ENCODE assay signal across 35 mouse cellular contexts in genomic region chr4:154125202-154125601, GRCm38 (mm10). TPM values are rescaled to one million over a fixed set of nuclear protein-coding genes. Genes with fewer than 3 reads are reported as not detected.
"Had no signal": no experiment of that assay in that cellular context is flagged by ENCODE, and none has a peak within 500 bp of the region (broad histone marks: within the 10 kb centered on the region; RNA-seq: fewer than 3 reads in every experiment).

No protein-coding gene starts in this region.

- H3K9ac ChIP-seq: limb, embryonic 12.5 days; limb, embryonic 13.5 days; limb, embryonic 15.5 days; liver, embryonic 12.5 days; liver, embryonic 13.5 days; liver, embryonic 14.5 days; liver, embryonic 15.5 days; liver, postnatal 0 days; lung, embryonic 14.5 days; lung, embryonic 15.5 days; midbrain, embryonic 12.5 days; midbrain, embryonic 13.5 days; midbrain, embryonic 15.5 days; neural tube, embryonic 12.5 days had no signal

- H3K36me3 ChIP-seq: limb, embryonic 10.5 days; limb, embryonic 12.5 days; limb, embryonic 13.5 days; limb, embryonic 15.5 days; liver, embryonic 12.5 days; liver, embryonic 13.5 days; liver, embryonic 15.5 days; lung, embryonic 15.5 days; midbrain, embryonic 10.5 days; midbrain, embryonic 12.5 days; midbrain, embryonic 13.5 days; midbrain, embryonic 15.5 days; neural tube, embryonic 12.5 days had no signal

- H3K9me3 ChIP-seq: limb, embryonic 10.5 days; limb, embryonic 12.5 days; limb, embryonic 13.5 days; limb, embryonic 15.5 days; liver, embryonic 12.5 days; liver, embryonic 13.5 days; liver, embryonic 15.5 days; lung, embryonic 15.5 days; megakaryocyte, embryonic 14.5 days; midbrain, embryonic 10.5 days; midbrain, embryonic 12.5 days; midbrain, embryonic 13.5 days; midbrain, embryonic 15.5 days; neural tube, embryonic 12.5 days had no signal

- H3K4me2 ChIP-seq: limb, embryonic 12.5 days; limb, embryonic 13.5 days; limb, embryonic 15.5 days; liver, embryonic 11.5 days; liver, embryonic 12.5 days; liver, embryonic 13.5 days; liver, embryonic 15.5 days; lung, embryonic 14.5 days; lung, embryonic 15.5 days; midbrain, embryonic 11.5 days; midbrain, embryonic 12.5 days; midbrain, embryonic 13.5 days; midbrain, embryonic 15.5 days; neural tube, embryonic 12.5 days had no signal

- H3K4me3 ChIP-seq: limb, embryonic 10.5 days; limb, embryonic 12.5 days; limb, embryonic 13.5 days; limb, embryonic 15.5 days; liver, embryonic 12.5 days; liver, embryonic 13.5 days; liver, embryonic 15.5 days; lung, embryonic 15.5 days; megakaryocyte, embryonic 14.5 days; midbrain, embryonic 10.5 days; midbrain, embryonic 12.5 days; midbrain, embryonic 13.5 days; midbrain, embryonic 15.5 days; myocyte; neural tube, embryonic 12.5 days had no signal

- H3K27me3 ChIP-seq: lung, embryonic 15.5 days; midbrain, embryonic 15.5 days had no signal

- H3K4me1 ChIP-seq: limb, embryonic 10.5 days; limb, embryonic 12.5 days; limb, embryonic 13.5 days; limb, embryonic 15.5 days; lung, embryonic 15.5 days; midbrain, embryonic 10.5 days; midbrain, embryonic 12.5 days; midbrain, embryonic 13.5 days; midbrain, embryonic 15.5 days; neural tube, embryonic 12.5 days had no signal

- DNase-seq: left cerebral cortex, postnatal 4 days; liver; liver, embryonic 13.5 days; liver, postnatal 0 days; lung, adult 18-20 months; lung, adult 2 months; lung, embryonic 14.5 days; lung, postnatal 10 days; lung, postnatal 14 days; lung, postnatal 36 days; lung, postnatal 4 days; midbrain, embryonic 14.5 days had no signal

- H3K27ac ChIP-seq: limb, embryonic 10.5 days; limb, embryonic 12.5 days; limb, embryonic 13.5 days; limb, embryonic 15.5 days; liver, embryonic 12.5 days; liver, embryonic 13.5 days; liver, embryonic 14.5 days; liver, embryonic 15.5 days; lung, embryonic 15.5 days; macrophage; midbrain, embryonic 10.5 days; midbrain, embryonic 12.5 days; midbrain, embryonic 13.5 days; midbrain, embryonic 15.5 days; neural tube, embryonic 12.5 days had no signal

RNA-seq across cellular contexts. Expression of gene Trp73, which starts 14.8 kb away (rescaled TPM):
- total RNA-seq: liver, adult 2 months; megakaryocyte progenitor cell, adult 5-6 weeks; megakaryocyte, adult 5-6 weeks; megakaryocyte-erythroid progenitor cell, adult 5-6 weeks; monocyte, adult 5-6 weeks had no signal
- polyA plus RNA-seq: liver, adult 2 months; liver, embryonic 13.5 days; liver, embryonic 15.5 days; liver, postnatal 0 days; macrophage; myocyte had no signal

RNA-seq across cellular contexts. Expression of gene Megf6, which starts 45.3 kb away (rescaled TPM):
- total RNA-seq: monocyte, adult 5-6 weeks had no signal
- polyA plus RNA-seq: macrophage, myocyte had no signal
